In the genomic region with DNA sequence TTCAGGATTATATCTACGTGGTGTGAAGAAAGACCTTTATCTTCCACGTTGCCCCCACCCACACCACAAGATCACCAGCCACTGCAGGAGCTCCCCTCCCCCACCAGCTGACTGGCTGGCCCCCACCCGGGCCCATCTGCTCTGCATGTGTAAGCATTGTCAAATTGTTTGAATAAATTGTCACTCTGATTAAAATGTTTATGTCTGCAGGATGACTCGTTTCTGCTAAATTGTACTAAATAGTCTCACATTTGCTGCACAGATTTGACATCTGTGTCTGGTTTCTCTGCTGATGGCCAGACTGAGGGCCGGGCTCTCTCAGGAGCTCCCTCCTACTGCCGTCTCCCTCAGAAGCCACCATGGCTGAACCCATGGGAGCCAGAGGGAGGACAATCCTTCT, we compare ENCODE assay signal across 26 mouse cellular contexts.
DNase-seq lines count a peak whose midpoint lies in the region; ATAC-seq and TF ChIP-seq lines count a peak whose summit lies in the region.
"Had no signal": no experiment of that assay in that cellular context is flagged by ENCODE, and none has a peak within 500 bp of the region (broad histone marks: within the 10 kb centered on the region; RNA-seq: fewer than 3 reads in every experiment).

No protein-coding gene starts in this region.

- H3K4me1 ChIP-seq in forebrain, embryonic 15.5 days = peaks cover 8% of the 10 kb centered on the region
- H3K4me1 ChIP-seq in forebrain, embryonic 10.5 days = no peaks in the 10 kb centered on the region
- no peaks in the 10 kb centered on the region; the same call in 1 of the 2 replicates for H3K4me1 ChIP-seq in lung, embryonic 16.5 days (replicated peaks; ENCODE audit: control insufficient read depth, insufficient read depth, low read length)
- H3K4me1 ChIP-seq in embryonic facial prominence, embryonic 14.5 days (ENCODE audit: control insufficient read depth, insufficient read depth, low read length) = no peaks in the 10 kb centered on the region
- peaks cover 6% of the 10 kb centered on the region for H3K4me1 ChIP-seq in intestine, embryonic 16.5 days (ENCODE audit: control insufficient read depth, insufficient read depth, low read length)
- peaks cover 16% of the 10 kb centered on the region for H3K4me1 ChIP-seq in kidney, embryonic 16.5 days (ENCODE audit: insufficient read depth, low read length)
- H3K4me1 ChIP-seq in kidney, adult 2 months (ENCODE audit: control insufficient read depth, insufficient read depth, low read length) = no peaks in the 10 kb centered on the region; the same call in 1 of the 2 replicates

- no peak overlapping the region for H3K4me3 ChIP-seq in forebrain, embryonic 15.5 days
- H3K4me3 ChIP-seq in forebrain, embryonic 10.5 days = no peak overlapping the region
- no peak overlapping the region for H3K4me3 ChIP-seq in lung, embryonic 16.5 days (ENCODE audit: low read length)
- H3K4me3 ChIP-seq in embryonic facial prominence, embryonic 14.5 days (ENCODE audit: low read depth, low read length) = no peak overlapping the region
- H3K4me3 ChIP-seq in intestine, embryonic 16.5 days (ENCODE audit: low read length) = no peak overlapping the region
- H3K4me3 ChIP-seq in kidney, embryonic 16.5 days (ENCODE audit: low read length) = no peak overlapping the region
- no peak overlapping the region for H3K4me3 ChIP-seq in kidney, adult 2 months (ENCODE audit: insufficient read depth, low read depth, low read length)
- H3K4me3 ChIP-seq: hindbrain, embryonic 10.5 days; limb, embryonic 12.5 days; liver, embryonic 12.5 days; megakaryocyte, embryonic 14.5 days; midbrain, embryonic 13.5 days had no signal

- 0 out of 2 replicates have a peak overlapping the region, but pooled peaks have one; percentile 17 for H3K27ac ChIP-seq in forebrain, embryonic 15.5 days (replicated peaks)
- no peak overlapping the region for H3K27ac ChIP-seq in forebrain, embryonic 10.5 days
- H3K27ac ChIP-seq in lung, embryonic 16.5 days (ENCODE audit: low read length) = no peak overlapping the region
- no peak overlapping the region for H3K27ac ChIP-seq in embryonic facial prominence, embryonic 14.5 days (replicated peaks; ENCODE audit: low read depth, low read length)
- no peak overlapping the region for H3K27ac ChIP-seq in intestine, embryonic 16.5 days (ENCODE audit: low read length)
- no peak overlapping the region for H3K27ac ChIP-seq in kidney, embryonic 16.5 days (ENCODE audit: low read length)
- H3K27ac ChIP-seq in kidney, adult 2 months (ENCODE audit: insufficient read depth, low read depth, low read length) = no peak overlapping the region
- H3K27ac ChIP-seq: limb, embryonic 12.5 days; liver, embryonic 12.5 days; midbrain, embryonic 13.5 days had no signal

- ATAC-seq in forebrain, embryonic 15.5 days (replicated peaks) = peak; percentile 61; the same call in 1 of the 2 replicates
- ATAC-seq in lung, embryonic 16.5 days (ENCODE audit: low read depth) = peak; percentile 50
- peak; percentile 26; the same call in 1 of the 2 replicates for ATAC-seq in embryonic facial prominence, embryonic 14.5 days (ENCODE audit: low read depth)
- peak; percentile 68 for ATAC-seq in intestine, embryonic 16.5 days
- no peak for ATAC-seq in kidney, embryonic 16.5 days (ENCODE audit: low FRiP score, low TSS enrichment)
- ATAC-seq: liver, embryonic 12.5 days; midbrain, embryonic 13.5 days had no signal

- H3K27me3 ChIP-seq in forebrain, embryonic 15.5 days = no peaks in the 10 kb centered on the region
- no peaks in the 10 kb centered on the region for H3K27me3 ChIP-seq in forebrain, embryonic 10.5 days (ENCODE audit: poor library complexity, severe bottlenecking)
- no peaks in the 10 kb centered on the region for H3K27me3 ChIP-seq in lung, embryonic 16.5 days (ENCODE audit: control insufficient read depth, insufficient read depth, low read depth, low read length)
- H3K27me3 ChIP-seq in embryonic facial prominence, embryonic 14.5 days (replicated peaks; ENCODE audit: control insufficient read depth, insufficient read depth, low read length) = no peaks in the 10 kb centered on the region
- no peaks in the 10 kb centered on the region for H3K27me3 ChIP-seq in intestine, embryonic 16.5 days (replicated peaks; ENCODE audit: control insufficient read depth, insufficient read depth, low read length)
- no peaks in the 10 kb centered on the region for H3K27me3 ChIP-seq in kidney, embryonic 16.5 days (ENCODE audit: insufficient read depth, low read length)
- H3K27me3 ChIP-seq in kidney, adult 2 months (replicated peaks; ENCODE audit: control insufficient read depth, insufficient read depth, low read length) = no peaks in the 10 kb centered on the region
- H3K27me3 ChIP-seq: CH12.LX; limb, embryonic 12.5 days; liver, embryonic 12.5 days; megakaryocyte, embryonic 14.5 days; midbrain, embryonic 13.5 days had no signal

- no peak for DNase-seq in forebrain, embryonic 10.5 days (ENCODE audit: extremely low spot score, low spot score)
- DNase-seq in lung, postnatal 14 days = no peak
- DNase-seq in embryonic facial prominence, embryonic 14.5 days (ENCODE audit: low spot score) = peak; percentile 58
- no peak for DNase-seq in kidney, adult 2 months
- DNase-seq: adrenal gland, adult 8-10 months; B cell, adult 2 months; cerebellum, adult 18-20 months; cerebellum, postnatal 25 days; gastrocnemius, postnatal 14 days; heart, adult 11 months; kidney, postnatal 36 days; lung, postnatal 36 days; right cerebral cortex, postnatal 14 days; thymus, postnatal 4 days had no signal

- H3K4me2 ChIP-seq in forebrain, embryonic 15.5 days (replicated peaks) = no peak overlapping the region
- no peak overlapping the region for H3K4me2 ChIP-seq in lung, embryonic 16.5 days (ENCODE audit: low read depth, low read length)
- no peak overlapping the region for H3K4me2 ChIP-seq in embryonic facial prominence, embryonic 14.5 days (ENCODE audit: low read depth, low read length)
- no peak overlapping the region for H3K4me2 ChIP-seq in intestine, embryonic 16.5 days (ENCODE audit: low read depth, low read length)
- no peak overlapping the region for H3K4me2 ChIP-seq in kidney, embryonic 16.5 days (replicated peaks; ENCODE audit: low read depth, low read length)
- H3K4me2 ChIP-seq: heart, embryonic 11.5 days; limb, embryonic 12.5 days; liver, embryonic 12.5 days; midbrain, embryonic 13.5 days had no signal

- no peaks in the 10 kb centered on the region for H3K9me3 ChIP-seq in forebrain, embryonic 15.5 days
- H3K9me3 ChIP-seq in forebrain, embryonic 10.5 days = peaks cover 9% of the 10 kb centered on the region; the same call in 1 of the 2 replicates
- H3K9me3 ChIP-seq in lung, embryonic 16.5 days (ENCODE audit: control insufficient read depth, low read length) = 0 out of 2 replicates have a peak, but pooled peaks cover 3% of the 10 kb centered on the region
- H3K9me3 ChIP-seq in embryonic facial prominence, embryonic 14.5 days (ENCODE audit: control insufficient read depth, low read length) = peaks cover 10% of the 10 kb centered on the region
- no peaks in the 10 kb centered on the region for H3K9me3 ChIP-seq in intestine, embryonic 16.5 days (ENCODE audit: control insufficient read depth, low read length)
- peaks cover 5% of the 10 kb centered on the region for H3K9me3 ChIP-seq in kidney, embryonic 16.5 days (ENCODE audit: low read length)
- H3K9me3 ChIP-seq: liver, embryonic 12.5 days had no signal

- H3K36me3 ChIP-seq in forebrain, embryonic 15.5 days = no peaks in the 10 kb centered on the region
- H3K36me3 ChIP-seq in forebrain, embryonic 10.5 days (replicated peaks) = no peaks in the 10 kb centered on the region
- H3K36me3 ChIP-seq in lung, embryonic 16.5 days (ENCODE audit: control insufficient read depth, insufficient read depth, low read length) = no peaks in the 10 kb centered on the region
- H3K36me3 ChIP-seq in embryonic facial prominence, embryonic 14.5 days (ENCODE audit: control insufficient read depth, insufficient read depth, low read length) = no peaks in the 10 kb centered on the region
- no peaks in the 10 kb centered on the region for H3K36me3 ChIP-seq in intestine, embryonic 16.5 days (ENCODE audit: control insufficient read depth, insufficient read depth, low read length)
- H3K36me3 ChIP-seq in kidney, embryonic 16.5 days (ENCODE audit: insufficient read depth, low read length) = no peaks in the 10 kb centered on the region
- no peaks in the 10 kb centered on the region for H3K36me3 ChIP-seq in kidney, adult 2 months (ENCODE audit: control insufficient read depth, insufficient read depth, low read length)
- H3K36me3 ChIP-seq: G1E; hindbrain, embryonic 10.5 days; limb, embryonic 12.5 days; liver, embryonic 12.5 days; midbrain, embryonic 13.5 days had no signal

- 37% methylated on average over 6 of the region's 6 CpGs for WGBS in forebrain, embryonic 15.5 days
- 77% methylated on average over 6 of the region's 6 CpGs for WGBS in forebrain, embryonic 10.5 days
- WGBS in lung, embryonic 16.5 days = 16% methylated on average over 6 of the region's 6 CpGs
- 17% methylated on average over 6 of the region's 6 CpGs for WGBS in embryonic facial prominence, embryonic 14.5 days
- WGBS in intestine, embryonic 16.5 days = 27% methylated on average over 6 of the region's 6 CpGs
- 40% methylated on average over 6 of the region's 6 CpGs for WGBS in kidney, embryonic 16.5 days
- WGBS in kidney, adult 2 months = 73% methylated on average over 6 of the region's 6 CpGs

- no peak overlapping the region for H3K9ac ChIP-seq in forebrain, embryonic 15.5 days (replicated peaks)
- no peak overlapping the region for H3K9ac ChIP-seq in lung, embryonic 16.5 days (ENCODE audit: low read length)
- H3K9ac ChIP-seq in embryonic facial prominence, embryonic 14.5 days (ENCODE audit: low read depth, low read length) = no peak overlapping the region
- no peak overlapping the region for H3K9ac ChIP-seq in intestine, embryonic 16.5 days (ENCODE audit: low read depth, low read length)
- H3K9ac ChIP-seq in kidney, embryonic 16.5 days (replicated peaks; ENCODE audit: low read length) = no peak overlapping the region
- H3K9ac ChIP-seq: limb, embryonic 12.5 days; liver, embryonic 12.5 days; midbrain, embryonic 13.5 days had no signal

- no peak for TF ChIP-seq POLR2A in kidney, adult 2 months (IDR thresholded peaks at IDR 0.05; ENCODE audit: low read depth, low read length)

- TF ChIP-seq CTCF in kidney, adult 2 months (conservative IDR thresholded peaks at IDR 0.05; ENCODE audit: insufficient read depth, insufficient read length, low read depth, low read length) = no peak
